Comparison of ENCODE assay signal across 42 mouse cellular contexts in genomic region chrX:57177225-57177779, GRCm38 (mm10). TPM values are rescaled to one million over a fixed set of nuclear protein-coding genes. Genes with fewer than 3 reads are reported as not detected.
"Had no signal": no experiment of that assay in that cellular context is flagged by ENCODE, and none has a peak within 500 bp of the region (broad histone marks: within the 10 kb centered on the region; RNA-seq: fewer than 3 reads in every experiment).

No protein-coding gene starts in this region.

- H3K9ac ChIP-seq: heart, embryonic 12.5 days; hindbrain, embryonic 12.5 days; hindbrain, embryonic 14.5 days; intestine, embryonic 15.5 days; limb, embryonic 13.5 days; limb, embryonic 15.5 days; liver, embryonic 12.5 days; liver, embryonic 14.5 days had no signal

- H3K9me3 ChIP-seq: heart, embryonic 10.5 days; heart, embryonic 12.5 days; hindbrain, embryonic 10.5 days; hindbrain, embryonic 12.5 days; intestine, embryonic 15.5 days; limb, embryonic 13.5 days; limb, embryonic 15.5 days; liver, embryonic 12.5 days had no signal

- H3K36me3 ChIP-seq: heart, embryonic 10.5 days; heart, embryonic 12.5 days; hindbrain, embryonic 10.5 days; hindbrain, embryonic 12.5 days; intestine, embryonic 15.5 days; limb, embryonic 13.5 days; limb, embryonic 15.5 days; liver, embryonic 12.5 days had no signal

- H3K27ac ChIP-seq: heart, embryonic 10.5 days; hindbrain, embryonic 10.5 days; hindbrain, embryonic 12.5 days; hindbrain, embryonic 14.5 days; intestine, embryonic 15.5 days; layer of hippocampus, adult 2 months; limb, embryonic 13.5 days; limb, embryonic 15.5 days; liver, embryonic 12.5 days; liver, embryonic 14.5 days had no signal

- DNase-seq: gastrocnemius, postnatal 14 days; gastrocnemius, postnatal 36 days; heart, adult 11 months; heart, postnatal 10 days; heart, postnatal 4 days; kidney, adult 18-20 months; kidney, adult 8-10 months; kidney, postnatal 10 days; kidney, postnatal 25 days; kidney, postnatal 4 days; layer of hippocampus, adult 9-11 months; layer of hippocampus, postnatal 36 days; left cerebral cortex, postnatal 4 days had no signal

- H3K4me2 ChIP-seq: heart, embryonic 12.5 days; hindbrain, embryonic 12.5 days; hindbrain, embryonic 14.5 days; intestine, embryonic 15.5 days; limb, embryonic 13.5 days; limb, embryonic 15.5 days; liver, embryonic 12.5 days had no signal

- H3K27me3 ChIP-seq: heart, embryonic 12.5 days; hindbrain, embryonic 12.5 days; intestine, embryonic 15.5 days; limb, embryonic 13.5 days; limb, embryonic 15.5 days; liver, embryonic 12.5 days had no signal

- H3K4me1 ChIP-seq: heart, embryonic 10.5 days; heart, embryonic 12.5 days; hindbrain, embryonic 10.5 days; hindbrain, embryonic 12.5 days; intestine, embryonic 15.5 days; limb, embryonic 13.5 days; limb, embryonic 15.5 days; liver, embryonic 12.5 days had no signal

- ATAC-seq: hindbrain, embryonic 16.5 days; intestine, embryonic 15.5 days; intestine, postnatal 0 days; liver, embryonic 12.5 days had no signal

- H3K4me3 ChIP-seq: heart, embryonic 10.5 days; heart, embryonic 12.5 days; hindbrain, embryonic 10.5 days; hindbrain, embryonic 12.5 days; intestine, embryonic 15.5 days; layer of hippocampus, adult 2 months; limb, embryonic 13.5 days; limb, embryonic 15.5 days; liver, embryonic 12.5 days had no signal

RNA-seq across cellular contexts. Expression of gene Cd40lg, which starts 34.6 kb away (rescaled TPM):
- total RNA-seq: gastrocnemius, adult 18-20 months; gastrocnemius, adult 8-10 months; gastrocnemius, postnatal 14 days; gastrocnemius, postnatal 36 days; heart, adult 8-10 months; heart, postnatal 25 days; heart, postnatal 4 days; layer of hippocampus, adult 2 months; layer of hippocampus, postnatal 14 days; layer of hippocampus, postnatal 36 days; left cerebral cortex, adult 18-20 months; left cerebral cortex, adult 8-10 months; left cerebral cortex, postnatal 10 days; left cerebral cortex, postnatal 25 days; left cerebral cortex, postnatal 4 days had no signal
- polyA plus RNA-seq: gonadal fat pad, adult 2 months; heart, embryonic 10.5 days; heart, embryonic 12.5 days; heart, embryonic 14.5 days; heart, embryonic 16.5 days; hindbrain, embryonic 10.5 days; hindbrain, embryonic 12.5 days; hindbrain, embryonic 14.5 days; intestine, embryonic 15.5 days; intestine, postnatal 0 days; kidney, embryonic 14.5 days; kidney, embryonic 16.5 days; limb, embryonic 11.5 days; limb, embryonic 13.5 days; limb, embryonic 15.5 days; liver, adult 2 months; liver, embryonic 12.5 days; liver, embryonic 14.5 days had no signal
